Mouse (Mus musculus) heart, postnatal 10 days (tissue): ENCODE data around the gene Pcx. TPM values are rescaled to one million over a fixed set of nuclear protein-coding genes. Genes with fewer than 3 reads are reported as not detected.

Experiments
- DNase-seq, 2 experiments: peaks; one replicate each; pipeline ENCODE4 v3.0.0; 2021
- intact Hi-C: fragments of 180-260 bp; cut with DNase I; formaldehyde crosslinking; loops from one replicate; pipeline ENCODE4 v1.15.1; 2025
- total RNA-seq, 2 experiments: library from RNA; stranded (reverse); gene quantifications; 2 replicates each; pipeline ENCODE4 v1.2.3; 2021

Gene Pcx
- total RNA-seq = 10 to 100 TPM in 1 of 2 experiments, 1 to 10 TPM in 1; 7.1 to 22.9 TPM

- peak; percentile 100 for DNase-seq
- intact Hi-C loops = loop anchor here (10.0 kb wide), 1 partner anchor 325 kb away; the partner anchor contains the start of genes Ccdc87 and Ccs
Measured at GRCm38 (mm10) chr19:4509986-4510963, at the start of gene Pcx. Gene Pcx, plus strand, starts transcription at chr19:4510472.

GRCm38 (mm10) chr19:4461981-4462380 lies 48.3 kb upstream of the Pcx start:
- intact Hi-C loops = no loop called here

GRCm38 (mm10) chr19:4464666-4465065 lies 45.6 kb upstream of the Pcx start:
- DNase-seq = no peak
- intact Hi-C loops = no loop called here

More at GRCm38 (mm10) chr19:4461981-4462380, 48.3 kb upstream of the Pcx start:
- no peak for DNase-seq

GRCm38 (mm10) chr19:4468363-4468762 lies 41.9 kb upstream of the Pcx start:
- DNase-seq = no peak
- intact Hi-C loops = no loop called here

- DNase-seq = no peak
- intact Hi-C loops = no loop called here
Measured at GRCm38 (mm10) chr19:4473549-4473948, 36.7 kb upstream of the Pcx start.

GRCm38 (mm10) chr19:4474739-4475138 lies 35.5 kb upstream of the Pcx start:
- no peak for DNase-seq
- intact Hi-C loops = no loop called here

- intact Hi-C loops = no loop called here
Measured at GRCm38 (mm10) chr19:4475224-4475925, 34.9 kb upstream of the Pcx start.

GRCm38 (mm10) chr19:4476601-4477257 lies 33.5 kb upstream of the Pcx start:
- intact Hi-C loops = no loop called here
- peak; percentile 48 to 50 for DNase-seq

More at GRCm38 (mm10) chr19:4475224-4475925, 34.9 kb upstream of the Pcx start:
- no peak for DNase-seq

GRCm38 (mm10) chr19:4477345-4478189 lies 32.7 kb upstream of the Pcx start, which contains the start of gene Syt12:
Gene Syt12, minus strand, starts transcription at chr19:4477447.
- DNase-seq = peak; percentile 39 to 47
- intact Hi-C loops = no loop called here

- intact Hi-C loops = no loop called here
- DNase-seq = peak in 1 of 2 experiments; percentile 34
Measured at GRCm38 (mm10) chr19:4478190-4478516, 32.1 kb upstream of the Pcx start.

GRCm38 (mm10) chr19:4480041-4480440 lies 30.2 kb upstream of the Pcx start:
- DNase-seq = no peak
- intact Hi-C loops = no loop called here

GRCm38 (mm10) chr19:4481326-4481725 lies 28.9 kb upstream of the Pcx start:
- intact Hi-C loops = no loop called here

GRCm38 (mm10) chr19:4482111-4482859 lies 28.0 kb upstream of the Pcx start:
- peak; percentile 35 to 40 for DNase-seq
- intact Hi-C loops = no loop called here

More at GRCm38 (mm10) chr19:4481326-4481725, 28.9 kb upstream of the Pcx start:
- no peak for DNase-seq

- intact Hi-C loops = no loop called here
- DNase-seq = no peak
Measured at GRCm38 (mm10) chr19:4485006-4485405, 25.3 kb upstream of the Pcx start.

GRCm38 (mm10) chr19:4487877-4488276 lies 22.4 kb upstream of the Pcx start:
- intact Hi-C loops = no loop called here
- no peak for DNase-seq

GRCm38 (mm10) chr19:4491080-4491695 lies 19.1 kb upstream of the Pcx start:
- intact Hi-C loops = no loop called here
- DNase-seq = no peak

GRCm38 (mm10) chr19:4492526-4493296 lies 17.6 kb upstream of the Pcx start:
- peak; percentile 48 to 63 for DNase-seq
- intact Hi-C loops = no loop called here

GRCm38 (mm10) chr19:4494707-4495106 lies 15.6 kb upstream of the Pcx start:
- no peak for DNase-seq
- intact Hi-C loops = loop anchor here (5.0 kb wide), 1 partner anchor 133 kb away; the partner anchor contains the start of gene Rce1
